Mouse (Mus musculus) limb, embryonic 10.5 days (tissue): Measurements from ENCODE around the gene P4htm. TPM values are rescaled to one million over a fixed set of nuclear protein-coding genes. Genes with fewer than 3 reads are reported as not detected.

Experiments used
- DNase-seq: peaks from one replicate; pipeline ENCODE4 v3.0.0-alpha.2; 2017; ENCODE audit warnings: low spot score
- H3K27ac ChIP-seq: fragments of 300-500 bp; sonication (generic); 2 replicates; pipeline ENCODE4 v1.5.1; 2016; ENCODE audit warnings: mild to moderate bottlenecking
- H3K27me3 ChIP-seq: fragments of 300-500 bp; sonication (generic); 2 replicates; pipeline ENCODE4 v1.6.1; 2016; ENCODE audit warnings: low read depth, mild to moderate bottlenecking; ENCODE audit not compliant: poor library complexity, severe bottlenecking
- H3K36me3 ChIP-seq: fragments of 300-500 bp; sonication (generic); 2 replicates; pipeline ENCODE4 v1.6.1; 2016; ENCODE audit warnings: mild to moderate bottlenecking, moderate library complexity
- H3K4me1 ChIP-seq: fragments of 300-500 bp; sonication (generic); 2 replicates; pipeline ENCODE4 v1.6.1; 2016
- H3K4me3 ChIP-seq: fragments of 300-500 bp; sonication (generic); 2 replicates; pipeline ENCODE4 v1.5.1; 2016; ENCODE audit warnings: mild to moderate bottlenecking, moderate library complexity
- H3K9me3 ChIP-seq: fragments of 300-500 bp; sonication (generic); replicated peaks from 2 replicates; pipeline ENCODE4 v1.6.1; 2016; ENCODE audit warnings: mild to moderate bottlenecking
- WGBS: fragments of 180-500 bp; shearing (Covaris S2); methylation state at CpG from one replicate; pipeline ENCODE4 v1.1.7; 2016; 5-methylcytosine and 5-hydroxymethylcytosine counted together
- microRNA counts: library from miRNA; unstranded; fragments of <30 nt; microRNA quantifications from one replicate; lab custom pipeline; 2017
- microRNA-seq: library from miRNA; unstranded; fragments of <30 nt; microRNA quantifications from one replicate; pipeline ENCODE4, GENCODE M21; 2017
- polyA plus RNA-seq: library from polyadenylated mRNA; unstranded; fragments of >200 nt; fragmentation: Nextera tagmentation; extraction: Ambion mirVana; gene quantifications from 2 replicates; pipeline ENCODE4 v1.2.1, GENCODE M21; 2016

Gene P4htm
- polyA plus RNA-seq, 1 experiment from 2014 or later: 6.5 TPM

DNA sequence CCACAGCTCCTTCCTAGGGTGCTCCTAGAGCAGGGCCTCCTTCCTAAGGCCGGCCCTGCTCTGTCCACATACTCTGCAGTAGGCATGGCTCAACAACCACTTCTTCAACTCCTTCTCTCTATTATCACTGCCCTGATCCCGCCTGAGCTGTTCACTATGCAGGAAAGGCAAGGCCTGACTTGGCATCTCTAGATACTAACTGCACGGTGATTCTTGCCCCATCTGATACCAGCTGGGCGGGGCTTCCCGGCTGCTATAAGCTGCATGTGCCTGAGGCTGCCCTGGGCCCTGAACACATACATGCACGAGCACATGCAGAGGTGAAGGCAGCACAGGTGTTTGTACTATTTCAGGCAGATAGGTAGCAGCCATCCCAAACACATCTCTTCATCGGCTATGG, 33.3 kb downstream of the P4htm start:
- Histone ChIP-seq H3K36me3 (peaks cover 62% of the 10 kb centered on the region), H3K4me1 (peaks cover 42% of the 10 kb centered on the region), H3K9me3 (no peaks in the 10 kb centered on the region), H3K27ac (no peak overlapping the region), H3K27me3 (no peaks in the 10 kb centered on the region), H3K4me3 (no peak overlapping the region)
- 88% methylated on average over 7 of the region's 7 CpGs for WGBS
- DNase-seq: no peak

GRCm38 (mm10) chr9:108563671-108564070, 33.8 kb downstream of the P4htm start:
- peaks cover 38% of the 10 kb centered on the region for H3K4me1 ChIP-seq
- no peaks in the 10 kb centered on the region for H3K27me3 ChIP-seq
- H3K9me3 ChIP-seq: no peaks in the 10 kb centered on the region
- H3K4me3 ChIP-seq: no peak overlapping the region
- no peak overlapping the region for H3K27ac ChIP-seq
- DNase-seq: no peak
- 90% methylated on average over 8 of the region's 8 CpGs for WGBS
- H3K36me3 ChIP-seq: peaks cover 66% of the 10 kb centered on the region

GRCm38 (mm10) chr9:108560227-108560841, 37.1 kb downstream of the P4htm start, which contains the start of gene Impdh2:
TSS of gene Impdh2 (plus strand) at chr9:108560286.
- Histone ChIP-seq H3K4me3 (peak within 1 kb of the TSS; percentile 71), H3K36me3 (peaks cover 85% of the 10 kb centered on the region), H3K27me3 (no peaks in the 10 kb centered on the region), H3K4me1 (peaks cover 13% of the 10 kb centered on the region), H3K9me3 (no peaks in the 10 kb centered on the region), H3K27ac (peak within 1 kb of the TSS; percentile 88)
- WGBS: under 1% methylated on average over 53 of the region's 53 CpGs
- peak; percentile 95 for DNase-seq

DNA sequence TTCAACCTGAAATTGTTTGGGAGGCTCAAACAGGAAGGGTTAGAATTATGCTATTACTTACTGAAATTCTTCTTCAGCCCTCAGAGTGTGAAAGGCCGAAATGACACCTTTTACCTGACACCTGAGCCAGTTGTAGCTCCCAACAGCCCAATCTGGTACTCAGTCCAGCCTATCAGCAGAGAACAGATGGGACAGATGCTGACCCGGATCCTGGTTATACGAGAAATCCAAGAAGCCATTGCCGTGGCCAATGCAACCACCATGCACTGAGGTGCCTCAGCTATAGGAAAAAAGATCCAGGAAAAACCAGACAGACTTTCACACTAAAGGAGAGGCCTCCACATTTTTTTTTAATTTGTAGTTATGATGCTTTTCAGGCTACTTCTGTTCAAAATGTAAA, 38.3 kb downstream of the P4htm start:
- Histone ChIP-seq H3K36me3 (peaks cover 85% of the 10 kb centered on the region), H3K9me3 (no peaks in the 10 kb centered on the region), H3K4me1 (peaks cover 13% of the 10 kb centered on the region), H3K27ac (no peak overlapping the region), H3K27me3 (no peaks in the 10 kb centered on the region), H3K4me3 (no peak overlapping the region)
- 91% methylated on average over 4 of the region's 4 CpGs for WGBS
- DNase-seq: no peak

DNA sequence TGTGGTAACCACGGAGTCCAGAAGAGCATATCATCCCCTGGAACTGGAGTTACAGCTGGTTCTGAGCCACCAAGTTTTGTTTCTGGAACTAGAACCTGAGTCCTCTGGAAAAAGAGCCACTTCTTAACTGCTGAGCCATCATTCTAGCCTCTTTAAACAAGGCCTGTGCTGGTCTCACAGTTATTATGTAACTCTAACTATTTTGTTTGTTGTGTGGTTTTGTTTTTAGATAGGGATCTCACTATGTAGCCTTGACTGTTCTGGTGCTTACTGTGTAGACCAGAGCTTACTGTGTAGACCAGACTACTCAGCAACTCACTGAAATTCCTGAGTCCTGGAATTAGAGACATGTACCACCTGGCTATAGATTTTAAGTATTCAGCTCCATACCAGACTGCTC, 50.6 kb downstream of the P4htm start:
- Histone ChIP-seq H3K27ac (no peak overlapping the region), H3K4me1 (no peaks in the 10 kb centered on the region), H3K9me3 (no peaks in the 10 kb centered on the region), H3K36me3 (peaks cover 97% of the 10 kb centered on the region), H3K4me3 (no peak overlapping the region), H3K27me3 (no peaks in the 10 kb centered on the region)
- WGBS: 88% methylated on average over 1 of the region's 1 CpGs
- no peak for DNase-seq

DNA sequence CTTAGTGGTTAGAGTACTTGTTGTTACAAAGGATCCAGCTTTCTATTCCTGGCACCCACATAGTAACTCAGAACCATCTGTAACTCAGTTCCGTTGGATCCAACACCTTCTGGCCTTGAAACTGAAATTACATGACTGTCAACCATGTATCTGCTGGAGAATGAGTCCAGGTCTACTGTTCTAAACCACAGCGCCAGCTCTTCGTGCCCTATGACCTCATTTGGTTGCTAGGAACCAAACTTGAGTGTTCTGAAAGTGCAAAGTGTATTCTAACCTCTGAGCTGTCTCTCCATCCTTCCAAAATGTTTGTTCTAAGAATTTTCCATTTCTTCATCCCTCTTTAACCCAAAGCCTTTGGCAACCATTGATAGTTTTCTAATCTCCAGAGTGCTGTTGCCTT, 51.5 kb downstream of the P4htm start:
- H3K4me1 ChIP-seq: no peaks in the 10 kb centered on the region
- H3K36me3 ChIP-seq: peaks cover 97% of the 10 kb centered on the region
- H3K9me3 ChIP-seq: no peaks in the 10 kb centered on the region
- no peak for DNase-seq
- H3K27me3 ChIP-seq: no peaks in the 10 kb centered on the region
- no peak overlapping the region for H3K4me3 ChIP-seq
- 96% methylated on average over 3 of the region's 3 CpGs for WGBS
- no peak overlapping the region for H3K27ac ChIP-seq

GRCm38 (mm10) chr9:108540846-108541245, 56.6 kb downstream of the P4htm start:
- Histone ChIP-seq H3K4me1 (no peaks in the 10 kb centered on the region), H3K36me3 (peaks cover 97% of the 10 kb centered on the region), H3K9me3 (no peaks in the 10 kb centered on the region), H3K27ac (no peak overlapping the region), H3K27me3 (no peaks in the 10 kb centered on the region), H3K4me3 (no peak overlapping the region)
- no peak for DNase-seq

- Histone ChIP-seq H3K27ac (no peak overlapping the region), H3K4me1 (no peaks in the 10 kb centered on the region), H3K27me3 (no peaks in the 10 kb centered on the region), H3K36me3 (peaks cover 93% of the 10 kb centered on the region), H3K4me3 (no peak overlapping the region), H3K9me3 (no peaks in the 10 kb centered on the region)
- WGBS: 89% methylated on average over 1 of the region's 1 CpGs
- no peak for DNase-seq
Measured at GRCm38 (mm10) chr9:108531496-108531895, 66.0 kb downstream of the P4htm start.

DNA sequence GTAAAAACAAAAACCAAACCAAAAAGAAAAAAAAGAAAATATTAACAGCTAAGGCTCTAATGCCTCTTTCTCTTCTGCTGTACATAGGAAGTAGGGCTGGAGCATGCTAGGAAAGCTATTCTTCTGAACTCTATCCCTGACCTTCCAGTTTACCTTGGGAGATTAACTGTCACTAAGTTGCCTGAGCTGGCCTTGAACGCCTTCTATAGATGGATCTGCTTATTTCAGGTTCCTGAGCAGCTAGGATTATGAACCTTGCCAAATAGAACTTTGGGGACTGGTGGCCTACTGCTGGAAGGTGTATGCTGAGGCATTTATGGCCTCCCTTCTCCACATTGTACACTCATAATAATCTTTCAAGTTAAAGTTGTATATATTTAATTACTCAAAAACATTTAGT, 66.5 kb downstream of the P4htm start:
- no peak overlapping the region for H3K27ac ChIP-seq
- peaks cover 93% of the 10 kb centered on the region for H3K36me3 ChIP-seq
- H3K27me3 ChIP-seq: no peaks in the 10 kb centered on the region
- no peaks in the 10 kb centered on the region for H3K4me1 ChIP-seq
- H3K4me3 ChIP-seq: no peak overlapping the region
- WGBS: 93% methylated on average over 1 of the region's 1 CpGs
- no peak for DNase-seq
- no peaks in the 10 kb centered on the region for H3K9me3 ChIP-seq

MicroRNA genes within 50 kb of the gene (microRNA counts, 519-probe panel; counts per million panel counts)
- microRNA mmu-miR-191 (lab: Ali Mortazavi, UCI) (4,814 counts per million, percentile 84 among the panel's probes with 10 or more counts), microRNA mmu-miR-425 (lab: Ali Mortazavi, UCI) (3,878 counts per million, percentile 78 among the panel's probes with 10 or more counts)

Small RNAs within 50 kb of the gene (microRNA-seq; reads per million reads assigned to microRNA genes)
- gene Gm24083: not detected
- not detected for gene Mir191
- 2,079 reads per million, percentile 84 among the genes with 10 or more reads in this experiment for gene Mir425

Other genes with a start within 250 kb of the P4htm start
- 132 and 140 TPM in 2 replicates for gene Usp4, start 249.8 kb downstream of the P4htm start, polyA plus RNA-seq
- 0.69 and 0.98 TPM in 2 replicates for gene 1700102P08Rik, start 204.9 kb downstream of the P4htm start, polyA plus RNA-seq
- 1.1 and 1.3 TPM in 2 replicates for gene Ccdc36, start 169.2 kb downstream of the P4htm start, polyA plus RNA-seq
- not detected in 2 replicates for gene BC048562, start 161.2 kb downstream of the P4htm start, polyA plus RNA-seq
- 62.8 and 65.8 TPM in 2 replicates for gene Ccdc71, start 137.1 kb downstream of the P4htm start, polyA plus RNA-seq
- gene Klhdc8b, start 136.1 kb downstream of the P4htm start, polyA plus RNA-seq: 10.9 and 17.8 TPM in 2 replicates
- 19.7 and 31.6 TPM in 2 replicates for gene Lamb2, start 117.9 kb downstream of the P4htm start, polyA plus RNA-seq
- gene Usp19, start 107.1 kb downstream of the P4htm start, polyA plus RNA-seq: 87.2 and 107 TPM in 2 replicates
- 124 and 127 TPM in 2 replicates for gene Qars, start 90.0 kb downstream of the P4htm start, polyA plus RNA-seq
- 170 and 173 TPM in 2 replicates for gene Qrich1, start 80.9 kb downstream of the P4htm start, polyA plus RNA-seq
- 255 and 288 TPM in 2 replicates for gene Impdh2, start 37.4 kb downstream of the P4htm start, polyA plus RNA-seq
- gene Ndufaf3, start 30.2 kb downstream of the P4htm start, polyA plus RNA-seq: 46.2 and 49.3 TPM in 2 replicates
- gene Dalrd3, start 27.8 kb downstream of the P4htm start, polyA plus RNA-seq: 175 and 214 TPM in 2 replicates
- 165 and 236 TPM in 2 replicates for gene Wdr6, start 18.9 kb downstream of the P4htm start, polyA plus RNA-seq
- 59.0 and 59.2 TPM in 2 replicates for gene Arih2, start 51.7 kb upstream of the P4htm start, polyA plus RNA-seq
- gene Slc25a20, start 64.4 kb upstream of the P4htm start, polyA plus RNA-seq: 28.8 and 35.7 TPM in 2 replicates
- gene Prkar2a, start 91.6 kb upstream of the P4htm start, polyA plus RNA-seq: 27.0 and 27.8 TPM in 2 replicates
- 93.9 and 121 TPM in 2 replicates for gene Ip6k2, start 186.1 kb upstream of the P4htm start, polyA plus RNA-seq
- 13.0 and 21.0 TPM in 2 replicates for gene Nckipsd, start 210.7 kb upstream of the P4htm start, polyA plus RNA-seq
- gene Celsr3, start 228.7 kb upstream of the P4htm start, polyA plus RNA-seq: 0.06 and 0.14 TPM in 2 replicates